Mouse (Mus musculus) heart, embryonic 11.5 days (tissue): ENCODE data around the gene Cyba. TPM values are rescaled to one million over a fixed set of nuclear protein-coding genes. Genes with fewer than 3 reads are reported as not detected.

ENCODE experiments used
- ATAC-seq: fragments of 200-750 bp; cut with Nextera tagmentation; replicated peaks from 2 replicates; pipeline ENCODE4 v1.8.0; 2017; ENCODE audit warnings: moderate library complexity; ENCODE audit not compliant: insufficient number of reproducible peaks, low FRiP score, low TSS enrichment
- H3K27ac ChIP-seq: fragments of 300-500 bp; sonication (generic); 2 replicates; pipeline ENCODE4 v1.5.1; 2014; ENCODE audit warnings: mild to moderate bottlenecking, low read depth, low read length
- H3K27me3 ChIP-seq: fragments of 300-500 bp; sonication (generic); 2 replicates; pipeline ENCODE4 v1.6.1; 2014; ENCODE audit warnings: mild to moderate bottlenecking, low read length, mixed read lengths; ENCODE audit not compliant: control insufficient read depth, insufficient read depth
- H3K36me3 ChIP-seq: fragments of 300-500 bp; sonication (generic); 2 replicates; pipeline ENCODE4 v1.6.1; 2014; ENCODE audit warnings: mild to moderate bottlenecking, low read length, moderate library complexity, mixed read lengths; ENCODE audit not compliant: control insufficient read depth, insufficient read depth
- H3K4me1 ChIP-seq: fragments of 300-500 bp; sonication (generic); 2 replicates; pipeline ENCODE4 v1.6.1; 2014; ENCODE audit warnings: low read length; ENCODE audit not compliant: control insufficient read depth, insufficient read depth
- H3K4me2 ChIP-seq: fragments of 300-500 bp; sonication (generic); 2 replicates; pipeline ENCODE4 v1.6.1; 2014; ENCODE audit warnings: mild to moderate bottlenecking, moderate library complexity
- H3K4me3 ChIP-seq: fragments of 300-500 bp; sonication (generic); 2 replicates; pipeline ENCODE4 v1.5.1; 2014; ENCODE audit warnings: low read depth, low read length
- H3K9ac ChIP-seq: fragments of 300-500 bp; sonication (generic); 2 replicates; pipeline ENCODE4 v1.6.1; 2014; ENCODE audit warnings: mild to moderate bottlenecking, low read depth, low read length, moderate library complexity
- H3K9me3 ChIP-seq: fragments of 300-500 bp; sonication (generic); replicated peaks from 2 replicates; pipeline ENCODE4 v1.6.1; 2016; ENCODE audit warnings: low read length; ENCODE audit not compliant: control insufficient read depth
- WGBS: fragments of 180-500 bp; shearing (Covaris S2); extraction: QIAGEN DNeasy Blood & Tissue Kit; methylation state at CpG from one replicate; pipeline ENCODE4 v1.1.7; 2014; ENCODE audit not compliant: insufficient replicate concordance; 5-methylcytosine and 5-hydroxymethylcytosine counted together
- polyA plus RNA-seq: library from polyadenylated mRNA; unstranded; fragments of >200 nt; fragmentation: Nextera tagmentation; extraction: Ambion mirVana; gene quantifications from 2 replicates; pipeline ENCODE4 v1.2.1, GENCODE M21; 2014

The Cyba gene
- polyA plus RNA-seq, 1 experiment from 2014 or later, result 174 TPM

DNA sequence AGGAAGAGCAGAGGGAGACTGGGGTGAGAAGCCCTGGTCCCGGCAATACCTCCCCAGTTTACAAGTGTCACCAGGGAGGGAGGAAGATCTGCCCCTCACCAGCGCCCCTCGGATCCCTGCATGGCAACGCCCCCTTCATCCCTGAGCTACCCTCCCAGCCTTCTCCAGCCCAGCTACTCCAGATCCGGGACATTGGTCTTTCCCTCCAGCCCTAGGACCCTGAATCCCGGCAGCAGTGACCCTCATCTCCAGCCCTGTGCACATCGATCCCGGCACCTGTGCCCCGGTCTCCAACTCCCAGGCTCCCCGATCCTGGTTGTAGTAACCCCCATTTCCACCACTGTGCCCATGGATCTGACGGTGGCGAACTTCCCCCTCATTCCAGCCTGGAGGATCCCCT, 10.1 kb upstream of the Cyba start:
- no peak for ATAC-seq
- H3K4me1 ChIP-seq, result peaks cover 28% of the 10 kb centered on the region
- H3K27ac ChIP-seq, result no peak overlapping the region
- peak overlapping the region; percentile 66 for H3K9ac ChIP-seq
- peaks cover 5% of the 10 kb centered on the region; the same call in 1 of the 2 replicates for H3K36me3 ChIP-seq
- peak overlapping the region; percentile 61 for H3K4me3 ChIP-seq
- peak overlapping the region; percentile 86 for H3K4me2 ChIP-seq
- under 1% methylated on average over 12 of the region's 12 CpGs for WGBS
- no peaks in the 10 kb centered on the region for H3K9me3 ChIP-seq
- H3K27me3 ChIP-seq, result no peaks in the 10 kb centered on the region

DNA sequence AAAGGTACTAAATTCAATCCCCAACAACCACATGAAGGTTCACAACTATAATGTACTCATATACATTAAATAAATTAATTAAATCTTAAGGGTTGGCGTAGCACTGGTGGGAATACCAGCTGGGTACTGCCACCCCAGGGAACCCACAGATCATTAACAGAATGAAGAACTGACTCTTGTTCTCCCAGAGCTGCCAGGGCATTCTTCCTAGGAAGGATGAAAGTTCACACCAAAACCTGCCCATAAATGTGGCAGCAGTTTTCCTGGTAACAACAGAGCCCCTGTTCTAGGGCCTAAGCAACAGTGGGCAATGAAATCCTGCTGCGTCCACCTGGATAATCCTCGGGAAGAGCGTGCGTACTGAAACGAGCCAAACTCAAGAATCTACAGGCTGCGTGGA, 9.6 kb upstream of the Cyba start:
- ATAC-seq, result no peak
- WGBS, result 30% methylated on average over 7 of the region's 7 CpGs
- H3K27ac ChIP-seq, result no peak overlapping the region

DNA sequence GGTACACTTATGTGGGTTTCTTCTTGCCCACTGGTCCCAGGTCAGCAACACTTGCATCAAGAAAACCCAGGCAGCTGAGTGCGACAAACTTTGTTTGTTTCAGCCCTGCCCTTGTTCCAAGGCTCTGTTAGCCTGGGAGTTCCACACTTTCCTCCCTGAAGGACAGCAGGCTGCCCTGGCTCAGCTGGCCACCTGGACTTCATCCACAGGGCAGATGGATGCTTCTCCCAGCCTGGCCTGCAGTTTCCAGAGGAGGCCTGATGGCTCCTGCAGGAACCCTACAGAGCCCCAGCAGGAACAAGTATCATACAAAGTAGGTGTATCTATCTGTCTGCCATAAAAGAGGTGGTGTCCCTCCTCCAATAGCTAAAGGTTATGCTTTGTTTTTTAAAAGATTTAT, 8.6 kb upstream of the Cyba start:
- Histone ChIP-seq H3K9ac (no peak overlapping the region), H3K27me3 (no peaks in the 10 kb centered on the region), H3K4me2 (no peak overlapping the region), H3K4me3 (no peak overlapping the region), H3K9me3 (no peaks in the 10 kb centered on the region), H3K27ac (no peak overlapping the region), H3K36me3 (peaks cover 14% of the 10 kb centered on the region), H3K4me1 (peaks cover 29% of the 10 kb centered on the region)
- 90% methylated on average over 1 of the region's 1 CpGs for WGBS
- ATAC-seq, result no peak

More for the DNA sequence above, 9.6 kb upstream of the Cyba start:
- Histone ChIP-seq H3K9me3 (no peaks in the 10 kb centered on the region), H3K4me2 (peak overlapping the region; percentile 86), H3K4me1 (peaks cover 29% of the 10 kb centered on the region), H3K9ac (peak overlapping the region; percentile 66), H3K36me3 (peaks cover 8% of the 10 kb centered on the region), H3K4me3 (peak overlapping the region; percentile 61), H3K27me3 (no peaks in the 10 kb centered on the region)

DNA sequence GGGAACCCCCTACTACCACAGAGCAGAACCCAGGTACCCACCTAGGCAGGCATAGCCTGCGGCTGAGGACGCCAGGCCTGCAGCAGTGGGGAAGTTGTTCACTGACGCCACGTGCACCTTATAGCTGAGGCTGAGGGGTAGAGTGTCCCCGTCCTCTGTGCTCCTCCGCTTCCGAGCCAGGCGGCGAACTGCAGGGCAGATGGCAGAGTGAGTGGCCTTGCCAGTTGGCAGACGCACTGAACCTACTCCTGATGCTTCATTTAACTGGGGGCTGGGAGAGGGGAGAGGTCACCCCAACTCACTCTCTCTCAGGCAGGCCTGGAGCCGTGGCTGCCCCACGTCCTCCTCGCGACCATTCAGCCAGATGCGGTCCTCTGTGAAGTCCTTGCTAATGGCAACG, 6.6 kb upstream of the Cyba start:
- Histone ChIP-seq H3K9me3 (no peaks in the 10 kb centered on the region), H3K27me3 (no peaks in the 10 kb centered on the region), H3K4me2 (no peak overlapping the region), H3K36me3 (peaks cover 19% of the 10 kb centered on the region), H3K27ac (no peak overlapping the region), H3K4me1 (peaks cover 13% of the 10 kb centered on the region), H3K4me3 (no peak overlapping the region), H3K9ac (no peak overlapping the region)
- ATAC-seq, result no peak
- WGBS, result 93% methylated on average over 16 of the region's 16 CpGs

DNA sequence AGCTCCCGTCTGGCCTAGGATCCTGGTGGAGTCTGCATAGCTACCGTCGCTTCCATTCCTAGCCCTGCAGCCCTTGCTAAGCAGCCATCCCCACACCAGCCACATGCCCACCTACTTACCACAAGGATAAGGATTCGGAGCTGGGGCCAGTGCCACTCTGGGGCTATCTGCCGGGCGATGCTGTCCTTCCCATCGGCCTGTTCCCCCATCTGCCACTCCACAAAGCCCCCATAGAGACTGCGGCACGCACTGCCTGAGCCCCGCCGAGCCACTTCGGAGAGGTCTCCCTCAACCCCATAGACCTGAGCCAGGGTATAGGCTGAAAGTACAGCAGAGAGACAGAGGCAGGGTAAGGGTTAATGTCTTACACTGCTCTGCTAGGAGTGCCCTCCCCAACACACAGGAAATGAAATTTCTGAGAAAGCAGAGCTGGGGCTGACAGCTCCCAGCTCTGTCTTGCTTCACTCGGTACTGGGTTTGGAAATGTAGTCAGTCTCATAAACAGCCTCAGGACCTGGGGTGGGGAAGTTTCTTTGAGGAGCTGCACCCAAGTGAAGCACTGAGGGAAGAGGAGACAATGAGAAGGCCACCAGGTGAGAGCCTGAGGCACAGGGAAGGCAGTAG, 5.1 kb upstream of the Cyba start:
- peaks cover 17% of the 10 kb centered on the region for H3K4me1 ChIP-seq
- H3K9ac ChIP-seq, result no peak overlapping the region
- WGBS, result 79% methylated on average over 13 of the region's 13 CpGs
- ATAC-seq, result no peak
- H3K27ac ChIP-seq, result 0 out of 2 replicates have a peak overlapping the region, but pooled peaks have one; percentile 12
- H3K9me3 ChIP-seq, result no peaks in the 10 kb centered on the region
- H3K4me3 ChIP-seq, result no peak overlapping the region
- peaks cover 19% of the 10 kb centered on the region for H3K36me3 ChIP-seq
- H3K4me2 ChIP-seq, result no peak overlapping the region
- no peaks in the 10 kb centered on the region for H3K27me3 ChIP-seq

DNA sequence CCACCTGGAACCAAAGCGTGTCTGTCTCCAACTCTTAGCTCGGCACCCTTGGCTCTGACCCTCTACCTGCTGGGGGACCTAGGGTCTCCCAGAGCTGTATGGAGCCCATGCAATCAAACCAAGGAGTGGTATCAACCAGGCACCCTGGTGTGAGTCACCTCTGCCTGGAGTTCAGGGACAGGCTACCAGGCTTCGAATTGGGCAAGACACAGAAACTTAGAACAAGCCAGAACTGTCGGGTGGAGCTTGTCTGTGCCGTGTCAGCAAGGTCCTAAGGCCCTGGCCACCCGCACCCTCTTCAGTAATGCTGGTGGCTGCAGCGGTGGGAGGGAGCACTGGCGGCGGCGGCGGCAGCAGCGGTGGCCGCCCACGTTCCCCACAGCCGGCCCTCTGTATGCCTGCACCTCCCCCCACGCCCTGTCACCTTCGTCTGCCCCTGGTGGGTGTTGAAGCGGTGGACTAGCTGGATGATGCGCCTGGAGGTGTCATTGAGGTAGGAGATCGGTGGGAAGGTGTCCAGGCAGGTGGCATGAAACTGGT, 3.9 kb upstream of the Cyba start:
- no peak overlapping the region for H3K4me2 ChIP-seq
- no peaks in the 10 kb centered on the region for H3K9me3 ChIP-seq
- no peak overlapping the region for H3K27ac ChIP-seq
- WGBS, result 83% methylated on average over 20 of the region's 20 CpGs
- H3K27me3 ChIP-seq, result no peaks in the 10 kb centered on the region
- no peak for ATAC-seq
- peaks cover 19% of the 10 kb centered on the region for H3K36me3 ChIP-seq
- peaks cover 18% of the 10 kb centered on the region; the same call in 1 of the 2 replicates for H3K4me1 ChIP-seq
- no peak overlapping the region for H3K4me3 ChIP-seq
- H3K9ac ChIP-seq, result no peak overlapping the region

DNA sequence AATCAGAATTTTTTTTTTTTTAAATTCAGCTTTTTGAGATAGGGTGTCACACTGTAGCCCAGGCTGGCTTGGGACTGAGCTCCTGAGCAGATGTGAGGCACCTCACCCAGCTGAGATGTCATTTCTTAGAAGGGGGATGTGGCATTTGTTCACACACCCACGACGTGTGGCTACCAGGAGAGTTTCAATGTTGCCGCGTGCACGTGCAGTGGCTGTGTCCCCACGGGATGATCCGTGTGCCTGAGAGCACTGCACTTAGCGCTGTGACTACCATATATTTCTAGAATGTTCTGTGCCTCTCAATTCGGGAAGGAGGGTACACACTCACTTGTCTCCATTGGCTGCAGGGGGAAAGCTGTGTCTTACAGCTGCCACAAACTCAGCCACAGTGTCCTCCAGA, 3.4 kb upstream of the Cyba start:
- Histone ChIP-seq H3K9ac (no peak overlapping the region), H3K36me3 (peaks cover 19% of the 10 kb centered on the region), H3K4me1 (peaks cover 20% of the 10 kb centered on the region; the same call in 1 of the 2 replicates), H3K9me3 (no peaks in the 10 kb centered on the region), H3K4me2 (no peak overlapping the region), H3K27ac (no peak overlapping the region), H3K4me3 (no peak overlapping the region), H3K27me3 (no peaks in the 10 kb centered on the region)
- 97% methylated on average over 9 of the region's 9 CpGs for WGBS
- no peak for ATAC-seq

DNA sequence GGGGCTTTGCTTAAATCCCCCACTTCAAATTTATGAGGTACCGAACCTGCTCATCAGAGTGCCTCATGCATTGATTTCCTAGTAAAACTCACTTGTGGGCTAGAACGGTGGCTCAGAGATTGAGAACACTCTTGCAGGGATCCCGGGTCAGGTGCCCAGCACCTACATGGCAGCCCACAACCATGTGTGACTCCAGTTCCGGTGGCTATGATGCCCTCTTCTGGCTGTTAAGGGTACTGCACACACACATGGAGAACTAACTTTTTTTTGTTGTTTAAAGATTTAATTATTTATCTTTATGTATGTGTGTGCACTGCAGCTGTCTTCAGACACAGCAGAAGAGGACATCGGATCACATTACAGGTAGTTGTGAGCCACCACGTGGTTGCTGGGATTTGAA, 2.6 kb upstream of the Cyba start:
- H3K9me3 ChIP-seq, result no peaks in the 10 kb centered on the region
- no peak overlapping the region for H3K9ac ChIP-seq
- H3K4me1 ChIP-seq, result peaks cover 20% of the 10 kb centered on the region; the same call in 1 of the 2 replicates
- 86% methylated on average over 6 of the region's 6 CpGs for WGBS
- peaks cover 19% of the 10 kb centered on the region for H3K36me3 ChIP-seq
- H3K4me2 ChIP-seq, result no peak overlapping the region
- H3K27ac ChIP-seq, result no peak overlapping the region
- H3K27me3 ChIP-seq, result no peaks in the 10 kb centered on the region
- no peak overlapping the region for H3K4me3 ChIP-seq
- ATAC-seq, result no peak
